Mouse (Mus musculus) CH12.LX (cell line): ENCODE measurements around the gene Myh2. TPM values are rescaled to one million over a fixed set of nuclear protein-coding genes. Genes with fewer than 3 reads are reported as not detected.

Experiments
- DNase-seq: peaks from one replicate; pipeline ENCODE4 v3.0.0-alpha.2; 2013; ENCODE audit errors: extremely low read depth
- H3K27ac ChIP-seq: 2 replicates; pipeline ENCODE4 v1.5.1; 2012; ENCODE audit warnings: low read depth, mild to moderate bottlenecking, control low read depth, moderate library complexity; ENCODE audit not compliant: insufficient read depth
- H3K27me3 ChIP-seq: replicated peaks from 2 replicates; pipeline ENCODE3; 2012; ENCODE audit warnings: inconsistent platforms
- H3K36me3 ChIP-seq, 2 experiments: replicated peaks in 1 of 2; 2 replicates each; pipeline versions ENCODE3 to v1.6.1; 2012; ENCODE audit warnings: inconsistent platforms in 1 of 2, low read length in 1 of 2, mild to moderate bottlenecking in 1 of 2, mixed read lengths in 1 of 2, moderate library complexity in 1 of 2; ENCODE audit not compliant: control insufficient read depth in 1 of 2, insufficient read depth in 1 of 2
- H3K4me1 ChIP-seq, 2 experiments: 2 replicates each; pipeline ENCODE4 v1.6.1; 2012; ENCODE audit warnings: inconsistent platforms in 1 of 2, moderate library complexity in 1 of 2; ENCODE audit not compliant: insufficient read depth in 2 of 2, control insufficient read depth in 1 of 2
- H3K4me2 ChIP-seq: 2 replicates; pipeline ENCODE4 v1.6.1; 2012; ENCODE audit warnings: low read depth, mild to moderate bottlenecking, control low read depth; ENCODE audit not compliant: poor library complexity, insufficient read depth, severe bottlenecking
- H3K4me3 ChIP-seq, 3 experiments: fragments of 150-350 bp in 1 of 3; sonication (generic) in 1 of 3; replicated peaks in 1 of 3; 2 replicates each; pipeline versions ENCODE3 to v1.5.1; 2011 to 2012; ENCODE audit warnings: low read depth in 2 of 3, low read length in 2 of 3, mild to moderate bottlenecking in 2 of 3, moderate library complexity in 2 of 3, control low read depth in 1 of 3, improper control_type of control experiment in 1 of 3, inconsistent platforms in 1 of 3, mixed read lengths in 1 of 3; ENCODE audit not compliant: poor library complexity in 1 of 3
- H3K79me2 ChIP-seq: replicated peaks from 2 replicates; pipeline ENCODE4 v1.6.1; 2012; ENCODE audit warnings: mild to moderate bottlenecking, moderate library complexity; ENCODE audit not compliant: control insufficient read depth, poor library complexity, insufficient read depth, severe bottlenecking; ENCODE audit errors: extremely low read depth
- H3K9ac ChIP-seq: 2 replicates; pipeline ENCODE4 v1.6.1; 2012; ENCODE audit warnings: low read depth, mild to moderate bottlenecking, control low read depth, moderate library complexity; ENCODE audit not compliant: insufficient read depth
- H3K9me3 ChIP-seq: replicated peaks from 2 replicates; pipeline ENCODE3; 2012; ENCODE audit warnings: low read length, inconsistent platforms, mixed read lengths
- BHLHE40 ChIP-seq: IDR thresholded peaks from 2 replicates; pipeline ENCODE4 v1.6.1; 2011; ENCODE audit warnings: mild to moderate bottlenecking, low read depth, low read length, improper control_type of control experiment
- CHD1 ChIP-seq: IDR thresholded peaks from 2 replicates; pipeline ENCODE4 v1.6.1; 2012; ENCODE audit warnings: low read depth, low read length, improper control_type of control experiment, inconsistent platforms
- CHD2 ChIP-seq: IDR thresholded peaks from 2 replicates; pipeline ENCODE4 v1.6.1; 2011; ENCODE audit warnings: low read length, improper control_type of control experiment
- CTCF ChIP-seq, 2 experiments: IDR thresholded peaks in 1 of 2; conservative IDR thresholded peaks in 1 of 2; 2 replicates each; pipeline ENCODE4 v1.5.1; 2011 to 2012; ENCODE audit warnings: low read depth in 2 of 2, low read length in 2 of 2, improper control_type of control experiment in 1 of 2, inconsistent platforms in 1 of 2, mild to moderate bottlenecking in 1 of 2, moderate library complexity in 1 of 2
- E2F4 ChIP-seq: IDR thresholded peaks from 2 replicates; pipeline ENCODE4 v1.6.1; 2011; ENCODE audit warnings: low read depth, low read length, improper control_type of control experiment; ENCODE audit not compliant: insufficient replicate concordance
- ELF1 ChIP-seq: IDR thresholded peaks from 2 replicates; pipeline ENCODE4 v1.6.1; 2014; ENCODE audit warnings: low read depth, mild to moderate bottlenecking, inconsistent platforms, low read length, improper control_type of control experiment
- EP300 ChIP-seq: IDR thresholded peaks from 2 replicates; pipeline ENCODE4 v1.6.1; 2011; ENCODE audit warnings: low read length, improper control_type of control experiment
- ETS1 ChIP-seq: conservative IDR thresholded peaks from 2 replicates; pipeline ENCODE4 v1.6.1; 2012; ENCODE audit warnings: low read depth, mild to moderate bottlenecking, inconsistent platforms, low read length, improper control_type of control experiment, moderate library complexity
- GABPA ChIP-seq: IDR thresholded peaks from 2 replicates; pipeline ENCODE4 v1.6.1; 2012; ENCODE audit warnings: low read depth, low read length, improper control_type of control experiment, inconsistent platforms; ENCODE audit not compliant: insufficient replicate concordance
- HCFC1 ChIP-seq: IDR thresholded peaks from 2 replicates; pipeline ENCODE4 v1.6.1; 2012; ENCODE audit warnings: low read depth, mild to moderate bottlenecking, inconsistent platforms, low read length, improper control_type of control experiment
- IRF4 ChIP-seq: IDR thresholded peaks from 2 replicates; pipeline ENCODE4 v1.6.1; 2014; ENCODE audit warnings: low read depth, mild to moderate bottlenecking, inconsistent platforms, low read length, improper control_type of control experiment
- JUN ChIP-seq: IDR thresholded peaks from 2 replicates; pipeline ENCODE4 v1.6.1; 2011; ENCODE audit warnings: low read depth, mild to moderate bottlenecking, low read length, improper control_type of control experiment, moderate library complexity; ENCODE audit not compliant: insufficient read depth
- JUND ChIP-seq: conservative IDR thresholded peaks from 2 replicates; pipeline ENCODE4 v1.6.1; 2011; ENCODE audit warnings: low read depth, low read length, improper control_type of control experiment
- KAT2A ChIP-seq: IDR thresholded peaks from 2 replicates; pipeline ENCODE4 v1.6.1; 2012; ENCODE audit warnings: low read length, improper control_type of control experiment, inconsistent platforms; ENCODE audit not compliant: insufficient replicate concordance
- MAFK ChIP-seq: IDR thresholded peaks from 2 replicates; pipeline ENCODE4 v1.6.1; 2011; ENCODE audit warnings: low read length, improper control_type of control experiment; ENCODE audit not compliant: insufficient replicate concordance
- MAX ChIP-seq: IDR thresholded peaks from 2 replicates; pipeline ENCODE4 v1.6.1; 2011; ENCODE audit warnings: low read length, improper control_type of control experiment
- MAZ ChIP-seq: IDR thresholded peaks from 2 replicates; pipeline ENCODE4 v1.6.1; 2012; ENCODE audit warnings: low read depth, mild to moderate bottlenecking, inconsistent platforms, low read length, improper control_type of control experiment, moderate library complexity
- MEF2A ChIP-seq: IDR thresholded peaks from 2 replicates; pipeline ENCODE4 v1.6.1; 2014; ENCODE audit warnings: low read depth, mild to moderate bottlenecking, inconsistent platforms, low read length, improper control_type of control experiment, borderline replicate concordance
- MXI1 ChIP-seq: IDR thresholded peaks from 2 replicates; pipeline ENCODE4 v1.6.1; 2011; ENCODE audit warnings: mild to moderate bottlenecking, low read depth, low read length, improper control_type of control experiment
- MYC ChIP-seq: IDR thresholded peaks from 2 replicates; pipeline ENCODE4 v1.6.1; 2011; ENCODE audit warnings: low read depth, mild to moderate bottlenecking, improper control_type of control experiment, low read length
- NELFE ChIP-seq: IDR thresholded peaks from 2 replicates; pipeline ENCODE4 v1.6.1; 2011; ENCODE audit warnings: low read depth, low read length, improper control_type of control experiment
- NRF1 ChIP-seq: IDR thresholded peaks from 2 replicates; pipeline ENCODE4 v1.6.1; 2014; ENCODE audit warnings: low read depth, mild to moderate bottlenecking, inconsistent platforms, low read length, improper control_type of control experiment, moderate library complexity
- PAX5 ChIP-seq: IDR thresholded peaks from 2 replicates; pipeline ENCODE4 v1.6.1; 2012; ENCODE audit warnings: low read length, inconsistent platforms, mixed read lengths
- POLR2A ChIP-seq: IDR thresholded peaks from 2 replicates; pipeline ENCODE4 v1.6.1; 2011; ENCODE audit warnings: low read depth, mild to moderate bottlenecking, improper control_type of control experiment, low read length
- POLR2AphosphoS2 ChIP-seq: IDR thresholded peaks from 2 replicates; pipeline ENCODE4 v1.6.1; 2011; ENCODE audit warnings: low read depth, low read length, improper control_type of control experiment
- RAD21 ChIP-seq: IDR thresholded peaks from 2 replicates; pipeline ENCODE4 v1.6.1; 2011; ENCODE audit warnings: low read depth, mild to moderate bottlenecking, low read length, improper control_type of control experiment, moderate library complexity
- RCOR1 ChIP-seq: conservative IDR thresholded peaks from 2 replicates; pipeline ENCODE4 v1.6.1; 2012; ENCODE audit warnings: low read depth, mild to moderate bottlenecking, inconsistent platforms, low read length, improper control_type of control experiment
- SIN3A ChIP-seq: IDR thresholded peaks from 2 replicates; pipeline ENCODE4 v1.6.1; 2012; ENCODE audit warnings: low read length, improper control_type of control experiment, inconsistent platforms
- SMC3 ChIP-seq: IDR thresholded peaks from 2 replicates; pipeline ENCODE4 v1.6.1; 2011; ENCODE audit warnings: low read depth, low read length, improper control_type of control experiment
- TBP ChIP-seq: conservative IDR thresholded peaks from 2 replicates; pipeline ENCODE4 v1.6.1; 2011; ENCODE audit warnings: low read depth, low read length, improper control_type of control experiment
- TCF12 ChIP-seq: IDR thresholded peaks from 2 replicates; pipeline ENCODE4 v1.6.1; 2014; ENCODE audit warnings: low read depth, mild to moderate bottlenecking, inconsistent platforms, low read length, improper control_type of control experiment
- UBTF ChIP-seq: IDR thresholded peaks from 2 replicates; pipeline ENCODE4 v1.6.1; 2012; ENCODE audit warnings: low read depth, mild to moderate bottlenecking, inconsistent platforms, low read length, improper control_type of control experiment, moderate library complexity
- USF1 ChIP-seq: IDR thresholded peaks from 2 replicates; pipeline ENCODE4 v1.6.1; 2014; ENCODE audit warnings: low read depth, mild to moderate bottlenecking, inconsistent platforms, low read length, improper control_type of control experiment
- USF2 ChIP-seq: conservative IDR thresholded peaks from 2 replicates; pipeline ENCODE4 v1.6.1; 2011; ENCODE audit warnings: low read depth, low read length, improper control_type of control experiment
- ZC3H11A ChIP-seq: IDR thresholded peaks from 2 replicates; pipeline ENCODE4 v1.6.1; 2012; ENCODE audit warnings: low read depth, mild to moderate bottlenecking, inconsistent platforms, low read length, improper control_type of control experiment
- ZKSCAN1 ChIP-seq: IDR thresholded peaks from 2 replicates; pipeline ENCODE4 v1.6.1; 2012; ENCODE audit warnings: low read depth, inconsistent platforms, low read length, improper control_type of control experiment, borderline replicate concordance
- ZMIZ1 ChIP-seq: IDR thresholded peaks from 2 replicates; pipeline ENCODE4 v1.6.1; 2012; ENCODE audit warnings: low read depth, mild to moderate bottlenecking, inconsistent platforms, low read length, improper control_type of control experiment
- ZNF384 ChIP-seq: IDR thresholded peaks from 2 replicates; pipeline ENCODE4 v1.6.1; 2012; ENCODE audit warnings: low read depth, low read length, improper control_type of control experiment, inconsistent platforms
- dilution Hi-C: fragments of 300-500 bp; cut with MboI; formaldehyde crosslinking; loops from 2 replicates; pipeline ENCODE4 v1.14.3; 2020; ENCODE audit warnings: low sequenced_read_pairs; ENCODE audit not compliant: extremely low pct_unique_long_range_greater_than_20kb, extremely low pct_ligation_motif_present
- in situ Hi-C: fragments of 300-500 bp; cut with MboI; formaldehyde crosslinking; loops from 3 replicates; pipeline ENCODE4 v1.14.3; 2019; ENCODE audit warnings: low sequenced_read_pairs, low pct_ligation_motif_present, low pct_unique_long_range_greater_than_20kb, mixed read lengths
- polyA plus RNA-seq: library from polyadenylated mRNA; unstranded; fragments of >175 nt; gene quantifications from 2 replicates; pipeline ENCODE4 v1.2.1, GENCODE M21; 2012; ENCODE audit warnings: low read depth; ENCODE audit not compliant: insufficient read length
- total RNA-seq, 2 experiments: library from RNA; depleted of rRNA; stranded (reverse); fragments of 300-350 nt in 1 of 2; fragments of >200 nt in 1 of 2; gene quantifications; 2 replicates each; pipeline ENCODE4 v1.2.3; 2012 to 2014

The Myh2 gene
- total and polyA plus RNA-seq, 3 experiments, result 0.04 to 0.08 TPM; not detected in 1

- Histone ChIP-seq H3K9ac (peak overlapping the region; percentile 85), H3K4me3 (peak overlapping the region; percentile 32 to 50 (median 49)), H3K9me3 (no peaks in the 10 kb centered on the region), H3K4me2 (peak overlapping the region; percentile 68), H3K36me3 (peaks cover 11 to 20% of the 10 kb centered on the region in 2 experiments), H3K79me2 (peaks cover 8% of the 10 kb centered on the region), H3K27me3 (no peaks in the 10 kb centered on the region), H3K27ac (peak overlapping the region; percentile 99), H3K4me1 (peaks cover 14 to 60% of the 10 kb centered on the region in 2 experiments)
- dilution Hi-C loops (no loop called here), in situ Hi-C loops (no loop called here)
- DNase-seq, result peak; percentile 59
- TF ChIP-seq NRF1 (no peak), TCF12 (peak; percentile 66), POLR2AphosphoS2 (no peak), MAX (peak; percentile 99), ZNF384 (no peak), CHD1 (no peak; the same call in 1 of the 2 replicates), E2F4 (no peak), GABPA (no peak), KAT2A (0 out of 2 replicates have a peak, but pooled peaks have one; percentile 11), BHLHE40 (peak; percentile 98), MYC (peak; percentile 99), POLR2A (peak; percentile 29), MAZ (0 out of 2 replicates have a peak, but pooled peaks have one; percentile 36), MXI1 (peak; percentile 97), NELFE (peak; percentile 47; the same call in 1 of the 2 replicates), ZKSCAN1 (no peak), JUND (0 out of 2 replicates have a peak, but pooled peaks have one; percentile 13), MAFK (no peak), JUN (no peak), CTCF (conservative IDR thresholded peaks at IDR 0.05 in 1 of 2, IDR thresholded peaks at IDR 0.05 in 1 of 2; ENCODE audit: low read depth in 2 of 2, low read length in 2 of 2) (no peak), MEF2A (no peak), HCFC1 (peak; percentile 38; the same call in 1 of the 2 replicates), TBP (0 out of 2 replicates have a peak, but pooled peaks have one; percentile 47), RCOR1 (0 out of 2 replicates have a peak, but pooled peaks have one; percentile 86), ETS1 (peak; percentile 76; the same call in 1 of the 2 replicates), ZC3H11A (no peak), USF1 (peak; percentile 82), ZMIZ1 (0 out of 2 replicates have a peak, but pooled peaks have one; percentile 60), UBTF (no peak), CHD2 (peak; percentile 39), USF2 (peak; percentile 80), IRF4 (no peak), RAD21 (no peak), ELF1 (peak; percentile 80), EP300 (peak; percentile 65), SMC3 (no peak), PAX5 (no peak), SIN3A (peak; percentile 89)
Measured at GRCm38 (mm10) chr11:67143065-67143464, 27.8 kb upstream of the Myh2 start.
